Mouse (Mus musculus) kidney, adult 2 months (tissue): Measurements from ENCODE around the gene Jakmip3. TPM values are rescaled to one million over a fixed set of nuclear protein-coding genes. Genes with fewer than 3 reads are reported as not detected.

ENCODE experiments used
- DNase-seq: peaks from one replicate; pipeline ENCODE4 v3.0.0; 2021
- H3K27ac ChIP-seq: fragments of 200-500 bp; 2 replicates; pipeline ENCODE4 v1.5.1; 2012; ENCODE audit warnings: low read depth, low read length, control low read depth, inconsistent platforms; ENCODE audit not compliant: insufficient read depth
- H3K27me3 ChIP-seq: fragments of 200-500 bp; replicated peaks from 2 replicates; pipeline ENCODE4 v1.6.1; 2012; ENCODE audit warnings: mild to moderate bottlenecking, moderate library complexity, low read length, inconsistent platforms; ENCODE audit not compliant: control insufficient read depth, insufficient read depth
- H3K36me3 ChIP-seq: fragments of 200-500 bp; 2 replicates; pipeline ENCODE4 v1.6.1; 2012; ENCODE audit warnings: mild to moderate bottlenecking, moderate library complexity, low read length, inconsistent platforms; ENCODE audit not compliant: control insufficient read depth, insufficient read depth
- H3K4me1 ChIP-seq: fragments of 200-500 bp; 2 replicates; pipeline ENCODE4 v1.6.1; 2011; ENCODE audit warnings: low read length; ENCODE audit not compliant: control insufficient read depth, insufficient read depth
- H3K4me3 ChIP-seq: fragments of 200-500 bp; 2 replicates; pipeline ENCODE4 v1.5.1; 2011; ENCODE audit warnings: mild to moderate bottlenecking, low read depth, low read length, control low read depth; ENCODE audit not compliant: insufficient read depth
- CTCF ChIP-seq: fragments of 200-500 bp; conservative IDR thresholded peaks from 2 replicates; pipeline ENCODE4 v1.5.1; 2011; ENCODE audit warnings: low read depth, mild to moderate bottlenecking, control low read depth, low read length, moderate library complexity, mixed read lengths; ENCODE audit not compliant: insufficient read depth, insufficient read length
- POLR2A ChIP-seq: fragments of 200-500 bp; IDR thresholded peaks from one replicate; pipeline ENCODE4 v1.6.1; 2011; ENCODE audit warnings: low read depth, low read length, control low read depth
- WGBS: fragments of 180-500 bp; shearing (Covaris S2); methylation state at CpG from one replicate; pipeline ENCODE4 v1.1.7; 2018; 5-methylcytosine and 5-hydroxymethylcytosine counted together
- polyA plus RNA-seq: library from polyadenylated mRNA; depleted of rRNA; stranded (reverse); fragments of >200 nt; gene quantifications from 2 replicates; pipeline ENCODE4 v1.2.3, GENCODE M21; 2012

The Jakmip3 gene
- polyA plus RNA-seq, 1 experiment: 0.06 TPM

- 72% methylated on average over 2 of the region's 2 CpGs for WGBS
- Histone ChIP-seq H3K27me3 (no peaks in the 10 kb centered on the region), H3K36me3 (no peaks in the 10 kb centered on the region), H3K4me3 (no peak overlapping the region), H3K4me1 (no peaks in the 10 kb centered on the region), H3K27ac (no peak overlapping the region)
- TF ChIP-seq POLR2A: no peak
- TF ChIP-seq CTCF: no peak
- DNase-seq: no peak
Measured at GRCm38 (mm10) chr7:139087801-139088200, 147.3 kb downstream of the Jakmip3 start.

- Histone ChIP-seq H3K36me3 (no peaks in the 10 kb centered on the region), H3K27me3 (no peaks in the 10 kb centered on the region), H3K27ac (no peak overlapping the region), H3K4me3 (no peak overlapping the region), H3K4me1 (no peaks in the 10 kb centered on the region)
- no peak for DNase-seq
- WGBS: 71% methylated on average over 12 of the region's 12 CpGs
- TF ChIP-seq CTCF (no peak), POLR2A (no peak)
Measured at GRCm38 (mm10) chr7:139089892-139090874, 149.7 kb downstream of the Jakmip3 start.

- TF ChIP-seq POLR2A (no peak), CTCF (no peak)
- H3K36me3 ChIP-seq: no peaks in the 10 kb centered on the region
- WGBS: 94% methylated on average over 9 of the region's 9 CpGs
- H3K4me1 ChIP-seq: no peaks in the 10 kb centered on the region
- no peaks in the 10 kb centered on the region for H3K27me3 ChIP-seq
- H3K27ac ChIP-seq: no peak overlapping the region
- no peak for DNase-seq
- no peak overlapping the region for H3K4me3 ChIP-seq
Measured at GRCm38 (mm10) chr7:139091681-139092080, 151.2 kb downstream of the Jakmip3 start.

GRCm38 (mm10) chr7:139092676-139093075 lies 152.1 kb downstream of the Jakmip3 start:
- Histone ChIP-seq H3K27ac (no peak overlapping the region), H3K27me3 (no peaks in the 10 kb centered on the region), H3K36me3 (no peaks in the 10 kb centered on the region), H3K4me3 (no peak overlapping the region), H3K4me1 (no peaks in the 10 kb centered on the region)
- TF ChIP-seq POLR2A (no peak), CTCF (no peak)
- no peak for DNase-seq
- 94% methylated on average over 5 of the region's 5 CpGs for WGBS

GRCm38 (mm10) chr7:139093124-139093523 lies 152.6 kb downstream of the Jakmip3 start:
- DNase-seq: no peak

GRCm38 (mm10) chr7:139093781-139094180 lies 153.3 kb downstream of the Jakmip3 start:
- no peak overlapping the region for H3K4me3 ChIP-seq
- H3K27ac ChIP-seq: no peak overlapping the region
- H3K4me1 ChIP-seq: no peaks in the 10 kb centered on the region
- no peaks in the 10 kb centered on the region for H3K27me3 ChIP-seq
- DNase-seq: no peak
- TF ChIP-seq POLR2A (no peak), CTCF (no peak)
- no peaks in the 10 kb centered on the region for H3K36me3 ChIP-seq
- WGBS: 74% methylated on average over 7 of the region's 7 CpGs

More at GRCm38 (mm10) chr7:139093124-139093523, 152.6 kb downstream of the Jakmip3 start:
- H3K27ac ChIP-seq: no peak overlapping the region
- H3K36me3 ChIP-seq: no peaks in the 10 kb centered on the region
- no peaks in the 10 kb centered on the region for H3K4me1 ChIP-seq
- H3K4me3 ChIP-seq: no peak overlapping the region
- no peaks in the 10 kb centered on the region for H3K27me3 ChIP-seq
- TF ChIP-seq CTCF: no peak
- no peak for TF ChIP-seq POLR2A
- WGBS: 89% methylated on average over 5 of the region's 5 CpGs

GRCm38 (mm10) chr7:139094761-139095160 lies 154.2 kb downstream of the Jakmip3 start:
- DNase-seq: no peak
- H3K36me3 ChIP-seq: no peaks in the 10 kb centered on the region
- no peaks in the 10 kb centered on the region for H3K27me3 ChIP-seq
- H3K4me1 ChIP-seq: no peaks in the 10 kb centered on the region
- 83% methylated on average over 6 of the region's 6 CpGs for WGBS
- H3K4me3 ChIP-seq: no peak overlapping the region
- no peak overlapping the region for H3K27ac ChIP-seq
- TF ChIP-seq CTCF (no peak), POLR2A (no peak)
